Mouse (Mus musculus): ENCODE measurements around the gene Twnk.

The Twnk gene

GRCm38 (mm10) chr19:45005444-45005843, at the start of gene Twnk:
Twnk (plus strand) TSS chr19:45005663.
- DNase-seq, result peak; percentile 76

GRCm38 (mm10) chr19:44959633-44960032, 45.8 kb upstream of the Twnk start:
- no peak for DNase-seq

DNA sequence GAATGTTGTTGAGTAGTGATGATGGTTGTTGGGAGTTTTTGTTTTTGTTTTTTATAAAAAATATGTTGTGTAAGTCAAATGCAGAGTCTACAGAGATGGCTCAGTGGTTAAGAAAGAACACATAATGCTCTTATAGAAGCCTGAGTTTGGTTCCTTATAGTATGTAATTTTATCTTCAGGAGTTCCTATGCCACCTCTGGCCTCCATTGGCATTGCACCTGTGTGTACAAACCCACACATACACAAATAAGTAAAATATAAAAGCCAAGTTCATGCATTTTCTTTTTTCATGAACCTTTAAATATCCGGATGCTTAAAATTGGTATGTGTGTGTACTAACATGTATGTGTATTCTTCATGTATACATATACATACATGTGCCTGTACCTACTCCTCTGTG, 39.5 kb upstream of the Twnk start:
- DNase-seq, result no peak

DNA sequence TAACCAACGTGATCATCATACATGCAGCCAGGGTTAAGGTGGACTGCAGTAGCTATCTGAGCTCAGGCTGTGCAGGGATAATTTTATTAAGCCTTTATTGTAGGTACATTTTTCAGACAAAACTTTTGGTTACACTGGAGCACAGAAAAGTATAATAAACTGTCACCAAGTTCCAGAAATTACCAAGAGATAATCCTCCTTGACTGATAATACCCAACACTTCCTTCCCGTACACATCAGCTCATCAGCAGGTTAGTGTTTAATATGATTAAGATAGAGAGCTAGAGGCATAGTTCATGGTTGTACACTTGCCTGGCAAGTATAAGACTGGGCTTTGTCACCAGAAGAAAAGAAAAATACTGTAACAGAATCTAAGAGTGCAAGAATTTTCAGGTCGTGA, 37.1 kb upstream of the Twnk start:
- no peak for DNase-seq

- DNase-seq, result no peak
These were observed 28.8 kb upstream of the Twnk start for GRCm38 (mm10) chr19:44976636-44977035.

- no peak for DNase-seq
These were observed 28.3 kb upstream of the Twnk start for GRCm38 (mm10) chr19:44977148-44977547.

- DNase-seq, result no peak
These were observed 24.7 kb upstream of the Twnk start for GRCm38 (mm10) chr19:44980787-44981186.

DNA sequence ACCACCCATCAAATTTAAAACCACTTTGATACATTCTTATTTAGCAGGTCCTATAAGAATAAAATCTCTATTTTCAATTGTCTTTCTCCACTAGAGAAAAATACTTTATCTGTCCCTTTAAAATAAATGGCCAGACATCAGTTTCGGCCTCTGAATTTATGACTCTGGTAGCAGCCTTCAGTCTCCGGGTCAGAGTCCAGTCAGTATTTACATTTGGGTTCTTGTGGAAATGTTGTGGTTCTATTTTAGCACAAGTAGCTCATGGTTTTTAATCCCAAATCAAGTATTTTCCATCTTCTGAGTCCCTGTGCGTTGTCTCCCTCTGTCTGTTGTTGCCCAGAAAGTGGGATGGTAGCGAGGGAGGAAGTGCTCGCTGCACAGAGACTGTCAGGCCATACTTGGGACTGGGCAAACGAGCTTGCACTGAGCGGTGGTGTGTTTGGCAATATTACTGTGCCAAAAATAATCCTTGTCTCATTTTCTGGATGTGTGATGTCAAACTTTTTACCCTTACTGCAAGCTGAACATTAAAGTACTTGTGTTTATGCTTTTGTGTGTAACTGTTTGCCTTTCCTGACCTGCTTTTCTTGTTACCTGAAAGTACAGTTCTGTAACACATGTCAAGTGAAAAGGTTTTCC, 22.9 kb upstream of the Twnk start:
- DNase-seq, result no peak

- DNase-seq, result peak; percentile 26
These were observed 22.1 kb upstream of the Twnk start for GRCm38 (mm10) chr19:44983366-44983765.

DNA sequence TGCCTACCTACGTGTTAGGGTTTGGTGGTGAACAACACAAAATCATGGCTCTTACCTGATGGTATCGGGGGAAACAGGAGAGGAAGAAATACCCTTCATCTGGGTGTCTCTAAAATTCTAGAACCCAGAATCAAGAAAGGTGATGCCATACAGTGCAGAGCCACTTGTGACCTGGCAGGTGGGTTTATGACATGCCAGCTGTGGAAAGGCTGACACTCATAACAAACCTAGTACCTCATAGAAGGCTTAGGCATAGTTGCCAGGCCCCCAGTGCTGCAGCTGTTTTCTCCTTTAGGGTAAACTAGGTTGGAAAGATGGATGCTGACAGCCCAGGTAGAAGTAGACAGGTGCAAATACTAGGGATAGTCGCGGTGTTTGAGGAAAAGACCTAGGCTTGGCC, 21.0 kb upstream of the Twnk start:
- no peak for DNase-seq

GRCm38 (mm10) chr19:44985159-44985988, 20.1 kb upstream of the Twnk start:
- no peak for DNase-seq

GRCm38 (mm10) chr19:44987004-44987403, 18.5 kb upstream of the Twnk start:
- no peak for DNase-seq

DNA sequence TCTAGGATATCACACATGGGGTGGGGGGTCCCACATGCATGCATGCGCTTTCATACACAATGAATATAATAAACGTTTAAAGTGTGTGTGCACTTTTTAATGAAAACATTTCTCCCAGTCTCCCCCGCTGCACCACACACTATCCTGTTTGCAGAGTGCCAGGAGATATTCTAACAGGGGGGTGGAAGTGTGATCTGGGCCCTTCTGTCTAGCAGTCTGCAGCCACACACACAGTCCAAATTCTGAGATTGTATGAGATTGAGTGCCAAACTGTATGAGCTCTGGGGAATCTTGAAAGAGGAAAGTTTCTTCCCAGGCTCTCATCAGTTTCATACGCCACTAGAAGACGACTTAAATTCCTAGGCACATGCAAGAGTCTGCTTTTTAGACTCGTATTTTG, 17.6 kb upstream of the Twnk start:
- DNase-seq, result no peak

- no peak for DNase-seq
These were observed 17.1 kb upstream of the Twnk start for GRCm38 (mm10) chr19:44988321-44988720.

GRCm38 (mm10) chr19:44988831-44989566, 16.5 kb upstream of the Twnk start, which contains the start of gene Sema4g:
Sema4g (plus strand) TSS chr19:44989101.
- DNase-seq, result peak; percentile 75

GRCm38 (mm10) chr19:44989567-44990495, 15.6 kb upstream of the Twnk start:
- DNase-seq, result peak; percentile 62

DNA sequence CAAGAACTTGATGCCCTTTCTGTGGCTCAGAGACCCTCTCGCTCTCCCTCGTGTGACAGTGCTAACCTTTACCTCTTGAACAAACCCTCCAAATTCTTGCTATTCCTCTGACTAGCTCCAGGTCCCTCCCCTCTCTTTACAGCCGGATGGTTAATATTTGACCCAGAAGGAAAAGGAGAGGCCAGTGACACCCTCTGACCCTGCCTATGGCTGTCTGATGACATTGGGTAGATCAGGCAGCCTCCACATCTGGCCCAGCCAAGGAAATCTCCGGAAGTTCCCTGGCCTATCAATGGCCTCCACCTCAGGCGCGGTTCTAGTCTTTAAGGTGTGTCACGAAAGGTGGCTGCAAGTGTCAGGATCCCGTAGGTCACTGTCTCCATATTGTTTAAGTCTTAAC, 14.4 kb upstream of the Twnk start:
- DNase-seq, result peak; percentile 24

- DNase-seq, result peak; percentile 33
These were observed 13.2 kb upstream of the Twnk start for GRCm38 (mm10) chr19:44992246-44992645.

DNA sequence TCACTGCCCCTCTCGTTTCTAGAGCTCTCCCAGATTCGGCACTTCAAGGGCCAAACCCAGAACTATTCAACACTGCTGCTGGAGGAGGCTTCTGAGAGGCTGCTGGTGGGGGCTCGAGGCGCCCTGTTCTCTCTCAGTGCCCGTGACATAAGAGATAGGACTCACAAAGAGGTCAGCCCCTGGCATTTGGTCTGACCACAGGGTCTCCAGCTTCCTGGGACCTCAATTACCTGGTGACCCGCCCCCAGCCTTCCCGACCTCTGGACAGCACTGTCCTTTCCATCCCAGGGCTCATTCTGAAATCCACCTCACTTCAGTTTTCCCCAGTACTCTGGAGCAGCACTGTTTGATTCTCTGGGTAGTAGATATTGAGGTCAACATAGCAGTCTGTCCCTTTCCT, 12.8 kb upstream of the Twnk start:
- DNase-seq, result no peak

- DNase-seq, result no peak
These were observed 7.7 kb upstream of the Twnk start for GRCm38 (mm10) chr19:44997786-44998185.

DNA sequence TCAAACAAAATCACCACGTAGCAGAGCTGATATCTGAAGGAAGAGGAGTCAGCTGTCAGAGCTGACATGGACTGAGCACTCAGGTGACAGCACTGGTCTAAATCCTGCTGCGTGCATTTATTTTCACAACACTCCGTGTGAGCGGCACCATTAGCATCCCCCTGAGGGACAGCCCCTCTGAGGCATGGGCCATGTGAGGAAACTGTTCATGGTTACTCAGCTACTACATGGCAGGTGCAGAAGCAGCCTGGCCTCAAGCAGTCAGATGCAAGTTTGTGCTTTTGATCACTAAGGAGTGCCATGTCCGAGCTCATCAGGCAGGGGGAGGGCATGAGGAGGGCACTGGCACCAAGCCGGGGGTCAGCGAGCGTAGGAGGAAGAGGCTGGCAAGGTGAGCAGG, 5.8 kb upstream of the Twnk start:
- no peak for DNase-seq

DNA sequence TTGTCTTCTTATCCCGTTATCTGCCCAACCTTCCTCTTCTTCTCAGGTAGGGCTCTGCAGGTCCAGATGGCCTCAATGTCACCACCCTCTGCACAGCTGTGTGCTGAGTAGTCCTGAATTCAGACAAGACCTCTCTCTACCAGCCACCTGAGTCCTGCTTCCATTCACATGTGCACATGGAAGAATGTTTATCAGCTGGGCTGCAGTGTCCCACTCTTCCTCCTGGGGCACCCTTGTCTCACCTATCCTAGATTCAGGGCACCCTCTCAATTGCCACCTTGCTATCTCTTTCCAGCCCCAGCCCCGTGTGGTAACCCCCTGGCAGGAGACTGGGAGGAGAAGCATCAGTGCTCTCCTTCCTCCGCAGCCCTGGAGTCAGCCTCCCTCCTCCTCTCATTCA, 3.2 kb upstream of the Twnk start:
- DNase-seq, result peak; percentile 25

Data from kidney, postnatal 10 days (tissue).